Mouse (Mus musculus) cerebellum, adult 8-10 months (tissue): Measurements from ENCODE around the gene Gne.

Experiments used
- DNase-seq: peaks from one replicate; pipeline ENCODE4 v3.0.0; 2022

The Gne gene

DNA sequence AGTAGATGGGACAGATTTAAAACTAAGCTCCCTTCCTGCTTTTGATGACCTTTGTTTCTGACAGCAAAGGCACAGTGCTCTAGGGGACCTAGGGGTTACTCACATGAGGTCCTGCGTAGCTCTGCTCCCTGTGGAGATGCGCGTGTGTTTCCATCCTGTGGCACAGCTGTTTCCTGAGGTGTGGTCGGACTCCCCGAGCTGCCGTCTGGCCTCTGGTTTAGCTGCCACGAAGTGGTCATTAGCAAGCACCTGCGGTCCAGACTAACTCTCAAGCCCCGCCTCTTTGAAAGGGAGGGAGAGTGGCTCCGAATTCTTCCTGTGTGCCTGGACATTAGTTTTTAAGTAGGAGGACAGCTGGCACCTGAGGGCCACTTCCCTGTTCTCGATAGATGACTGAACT lies at the start of gene Gne:
Gene Gne, minus strand, starts transcription at position 233 of the 400 bp plus-strand sequence.
- no peak for DNase-seq

DNA sequence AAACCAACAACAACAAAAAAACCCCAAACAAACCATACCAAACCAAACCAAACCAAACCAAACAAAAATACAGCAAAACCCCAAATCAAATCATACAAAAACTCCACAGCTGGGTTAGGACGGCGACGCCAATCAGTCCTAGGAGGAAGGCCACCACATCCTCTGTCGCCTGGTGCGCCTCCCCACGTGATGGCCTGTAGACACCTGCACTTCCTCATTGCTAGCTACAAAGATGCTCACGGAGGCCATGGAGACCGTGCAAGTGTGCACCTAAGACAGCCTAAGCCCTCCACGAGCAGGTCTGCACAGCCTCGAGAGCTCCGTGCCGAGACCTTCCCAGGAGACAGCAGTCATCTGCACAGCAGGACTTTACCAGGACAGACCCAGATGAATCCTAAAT lies 42.8 kb upstream of the Gne start:
- no peak for DNase-seq

DNA sequence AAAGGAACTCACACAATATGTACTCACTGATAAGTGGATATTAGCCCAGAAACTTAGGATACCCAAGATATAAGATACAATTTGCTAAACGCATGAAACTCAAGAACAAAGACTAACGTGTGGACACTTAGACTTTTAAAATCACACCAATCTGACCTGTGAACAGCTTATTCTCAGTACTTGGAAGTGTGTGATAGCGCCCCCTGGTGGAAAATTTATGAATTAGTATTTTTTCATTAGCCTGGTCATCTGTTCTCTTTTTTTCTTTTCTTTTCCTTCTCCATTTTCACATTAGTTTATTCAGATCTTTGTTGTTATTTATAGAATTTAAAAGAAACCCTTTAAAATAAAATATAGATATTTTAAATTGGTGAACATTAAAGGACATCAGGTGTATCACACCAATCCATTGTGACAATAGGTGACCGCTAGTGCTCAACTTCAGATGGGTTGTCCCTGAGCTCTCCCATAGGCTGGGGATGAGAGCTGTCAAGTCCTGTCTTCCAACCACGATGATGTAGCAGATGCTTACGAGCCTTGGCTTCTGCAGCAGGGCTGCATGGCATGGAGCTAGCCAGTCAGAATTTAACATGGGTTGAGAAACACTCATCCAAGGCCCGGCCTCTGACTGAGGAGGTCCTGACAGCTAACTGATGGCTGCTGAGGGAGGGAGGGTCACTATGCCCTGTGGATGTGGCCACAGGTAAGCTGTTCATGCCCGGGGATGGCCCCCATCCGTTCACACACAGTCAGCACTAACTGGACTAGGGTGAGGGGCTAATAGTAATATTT lies 35.6 kb upstream of the Gne start:
- DNase-seq = peak; percentile 41

DNA sequence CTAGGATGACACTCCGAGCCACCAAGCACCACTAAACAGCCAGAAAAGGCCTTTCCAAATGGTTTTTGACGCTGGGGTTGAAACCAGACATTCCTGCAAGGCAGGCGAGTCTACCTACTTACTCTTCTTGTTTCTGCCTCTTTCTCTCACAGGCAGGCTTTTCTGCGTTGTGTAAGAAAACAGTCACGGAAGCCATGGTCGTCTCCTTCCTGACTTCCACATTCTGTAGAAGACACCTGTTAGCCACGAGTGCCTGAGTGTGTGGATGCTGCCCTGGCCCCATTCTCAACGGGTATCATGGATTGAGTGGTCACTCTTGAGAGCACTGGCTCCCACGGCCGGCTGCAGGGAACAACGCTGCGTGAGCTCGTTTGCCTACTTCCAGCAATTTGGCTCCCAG lies 31.1 kb upstream of the Gne start:
- no peak for DNase-seq

DNA sequence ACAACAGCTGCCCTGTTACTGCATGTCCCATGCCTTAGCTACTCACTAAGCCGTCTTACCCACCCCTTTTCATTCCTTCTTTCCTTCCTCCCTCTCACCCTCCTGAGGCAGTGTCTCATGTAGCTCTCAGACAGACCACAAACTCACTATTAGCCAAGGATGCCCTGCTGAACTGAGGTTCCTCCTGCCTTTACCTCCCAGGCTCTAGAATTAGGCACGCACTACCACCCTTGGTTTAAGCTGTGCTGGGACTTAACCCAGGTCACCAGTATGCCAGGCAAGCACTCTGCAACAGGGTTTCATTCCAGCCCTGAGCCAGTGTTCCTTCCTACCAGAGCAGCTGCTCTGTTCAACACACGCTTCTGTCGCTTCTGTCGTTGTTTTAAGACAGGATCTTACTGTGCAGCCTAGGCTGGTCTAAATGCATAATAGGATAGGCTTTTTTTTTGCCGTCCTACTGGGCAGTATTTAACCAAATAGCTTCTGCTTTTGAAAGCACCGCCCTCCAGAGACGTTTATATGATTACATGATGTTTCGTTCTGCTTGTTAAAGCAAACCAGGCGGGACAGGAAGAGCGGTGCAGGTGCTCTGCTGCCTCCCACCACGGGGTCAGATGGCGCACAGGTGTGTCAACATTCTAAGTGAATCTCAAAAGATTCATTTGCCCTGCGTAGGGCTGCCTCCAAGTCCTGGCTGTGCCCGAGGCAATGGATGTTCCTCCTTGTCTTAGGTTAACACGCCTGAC lies 29.6 kb upstream of the Gne start:
- DNase-seq = no peak

DNA sequence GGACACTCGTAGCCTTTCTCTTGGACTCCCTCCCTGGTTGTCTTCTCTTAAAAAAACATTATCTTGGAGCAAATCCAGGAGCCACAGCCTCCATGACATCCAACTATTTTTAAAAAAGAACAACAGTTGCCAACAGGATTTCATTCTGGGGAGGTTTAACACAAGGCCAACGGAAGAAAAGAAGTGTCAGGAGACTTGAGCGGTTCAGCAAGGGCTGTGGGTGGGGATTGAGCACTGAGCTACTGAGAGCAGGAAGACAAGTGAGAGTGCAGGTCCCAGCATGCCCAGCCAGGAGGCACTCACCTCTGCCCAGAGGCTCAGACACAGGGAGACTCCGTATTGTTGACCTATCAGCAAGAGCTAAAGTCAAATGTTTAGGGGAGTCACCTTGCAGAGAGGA lies 28.8 kb upstream of the Gne start:
- DNase-seq = no peak

DNA sequence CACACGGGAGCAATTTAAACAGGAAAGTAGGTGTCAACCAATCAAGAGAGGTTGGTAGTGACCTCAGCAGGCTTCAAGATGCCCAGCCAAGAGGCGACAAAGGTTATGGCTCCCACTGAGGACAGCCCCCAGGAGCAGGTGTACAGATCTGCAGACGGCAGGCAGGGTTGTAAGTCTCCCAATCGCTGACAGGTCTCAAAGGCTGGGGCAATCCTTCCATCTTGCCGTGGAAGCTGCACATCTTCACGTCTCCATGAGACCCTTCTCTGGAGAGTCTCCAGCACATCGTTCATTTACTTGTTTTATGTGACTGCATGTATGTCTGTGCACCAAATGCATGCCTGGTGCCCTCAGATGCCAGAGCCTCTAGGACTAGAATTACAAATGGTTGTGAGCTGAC lies 26.8 kb upstream of the Gne start:
- DNase-seq = no peak

DNA sequence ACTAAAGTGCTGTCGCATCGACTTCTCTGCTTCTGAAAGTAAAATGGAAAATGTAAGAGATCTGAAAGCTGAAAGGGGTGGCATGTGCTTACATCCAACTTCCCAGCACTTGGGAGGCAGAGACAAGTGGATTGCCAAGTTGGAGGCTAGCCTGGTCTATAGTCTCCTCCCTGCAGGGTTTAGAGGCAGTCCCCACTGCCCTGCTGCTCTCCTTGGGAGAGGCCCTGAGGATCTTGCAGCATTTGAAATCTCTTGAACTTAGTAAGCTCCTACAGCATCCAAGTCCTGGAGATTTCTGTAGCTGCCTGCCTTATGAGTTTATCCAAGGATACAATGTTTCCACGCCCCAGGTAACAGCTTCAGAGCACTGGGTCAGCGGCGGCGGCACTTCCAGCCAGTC lies 24.3 kb upstream of the Gne start:
- DNase-seq = no peak

DNA sequence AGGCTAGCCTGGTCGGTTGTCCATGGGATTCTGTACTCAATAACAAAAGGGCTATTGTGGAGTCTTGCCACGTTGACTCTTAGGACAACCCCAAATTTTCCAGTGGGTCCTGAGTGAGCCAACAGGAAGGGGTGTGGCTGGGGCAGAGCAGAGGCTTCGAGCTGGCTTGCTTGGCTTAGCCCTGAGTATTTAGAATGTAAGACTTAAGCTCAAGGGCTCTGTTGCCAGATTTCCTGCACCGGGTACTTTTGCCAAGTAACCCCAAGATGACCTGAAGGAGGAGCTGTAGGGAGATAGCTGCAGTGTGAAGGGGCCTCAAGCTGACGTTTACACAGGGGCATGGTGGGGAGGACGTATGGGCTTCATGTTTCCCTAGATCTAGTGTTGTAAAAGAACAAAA lies 23.4 kb upstream of the Gne start:
- DNase-seq = no peak

DNA sequence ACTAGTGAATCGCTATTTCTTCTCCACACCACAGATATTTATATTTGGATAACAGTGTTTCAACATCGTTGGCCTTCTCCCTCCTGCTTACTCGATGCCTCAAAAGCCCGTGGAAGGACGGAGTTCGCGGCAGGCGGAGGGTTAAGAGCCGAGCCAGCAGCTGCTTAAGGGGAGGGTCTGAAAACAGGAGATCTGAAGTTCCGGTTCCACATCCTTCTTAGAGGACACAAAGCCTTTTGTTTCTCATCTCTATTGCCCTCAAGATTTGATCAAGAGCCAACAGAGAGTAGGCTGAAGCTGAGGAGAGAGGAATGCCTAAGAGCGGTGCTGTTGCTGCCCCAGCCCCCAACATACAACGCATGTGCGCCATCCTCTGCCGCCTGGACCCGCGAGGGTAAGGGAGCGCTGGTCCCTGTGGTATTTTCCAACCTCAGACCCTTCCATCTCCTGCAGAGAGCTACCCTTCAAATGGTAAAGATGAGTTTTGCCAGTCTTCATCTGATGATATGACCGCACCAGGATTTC lies 22.4 kb upstream of the Gne start:
- DNase-seq = no peak

DNA sequence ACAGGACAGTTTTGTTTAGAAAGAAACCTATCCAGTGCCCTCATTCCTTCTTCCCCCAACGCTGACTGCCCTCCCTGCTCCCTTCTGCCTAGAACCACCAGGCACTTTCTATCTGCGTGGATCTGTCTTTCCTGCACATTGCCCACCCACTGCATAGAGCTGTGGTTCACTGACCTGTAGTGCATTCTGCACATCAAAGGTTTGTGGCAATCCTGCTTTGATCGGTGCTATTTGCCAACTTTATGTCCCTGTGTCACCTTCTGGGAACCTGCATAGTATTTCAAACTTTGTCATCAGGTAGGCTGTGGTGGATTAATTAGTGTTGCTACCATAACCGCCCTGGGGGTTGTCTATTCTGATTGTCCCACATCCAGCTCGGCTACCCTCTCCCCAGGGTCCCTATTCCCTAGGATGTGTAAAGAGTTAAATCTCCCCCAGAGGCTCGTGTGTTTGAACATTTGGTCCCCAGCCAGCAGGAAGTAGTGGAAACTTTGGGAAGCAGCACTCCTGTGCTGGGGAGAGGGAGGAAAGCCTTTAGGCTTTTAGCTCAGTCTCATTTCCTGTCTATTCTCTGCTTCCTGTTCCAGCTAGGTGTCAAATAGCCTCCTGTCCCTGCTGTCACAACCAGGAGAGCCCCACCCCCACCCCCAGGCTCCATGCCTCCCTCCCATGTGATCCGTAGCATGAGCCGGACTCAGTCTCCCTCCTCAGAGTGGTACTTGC lies 20.4 kb upstream of the Gne start:
- DNase-seq = no peak

DNA sequence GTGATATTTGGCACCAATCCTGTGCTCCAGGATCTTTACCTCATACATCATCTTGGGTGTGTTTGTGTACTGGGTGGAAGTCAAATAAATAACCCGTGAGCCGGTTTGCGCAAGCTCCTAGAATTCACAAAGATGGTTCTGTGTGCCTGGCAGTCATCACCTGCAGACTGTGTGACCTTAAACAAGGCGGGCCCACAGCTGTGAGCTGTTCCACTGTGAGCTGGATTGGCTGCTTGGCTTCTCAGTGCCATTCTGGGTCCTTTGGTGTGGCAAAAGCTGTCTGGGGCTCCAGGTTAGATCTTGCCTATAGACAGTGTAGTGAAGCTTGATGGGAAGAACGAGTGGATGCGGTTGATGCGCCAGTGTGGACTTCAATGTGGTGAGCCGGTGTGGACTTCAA lies 19.6 kb upstream of the Gne start:
- no peak for DNase-seq

DNA sequence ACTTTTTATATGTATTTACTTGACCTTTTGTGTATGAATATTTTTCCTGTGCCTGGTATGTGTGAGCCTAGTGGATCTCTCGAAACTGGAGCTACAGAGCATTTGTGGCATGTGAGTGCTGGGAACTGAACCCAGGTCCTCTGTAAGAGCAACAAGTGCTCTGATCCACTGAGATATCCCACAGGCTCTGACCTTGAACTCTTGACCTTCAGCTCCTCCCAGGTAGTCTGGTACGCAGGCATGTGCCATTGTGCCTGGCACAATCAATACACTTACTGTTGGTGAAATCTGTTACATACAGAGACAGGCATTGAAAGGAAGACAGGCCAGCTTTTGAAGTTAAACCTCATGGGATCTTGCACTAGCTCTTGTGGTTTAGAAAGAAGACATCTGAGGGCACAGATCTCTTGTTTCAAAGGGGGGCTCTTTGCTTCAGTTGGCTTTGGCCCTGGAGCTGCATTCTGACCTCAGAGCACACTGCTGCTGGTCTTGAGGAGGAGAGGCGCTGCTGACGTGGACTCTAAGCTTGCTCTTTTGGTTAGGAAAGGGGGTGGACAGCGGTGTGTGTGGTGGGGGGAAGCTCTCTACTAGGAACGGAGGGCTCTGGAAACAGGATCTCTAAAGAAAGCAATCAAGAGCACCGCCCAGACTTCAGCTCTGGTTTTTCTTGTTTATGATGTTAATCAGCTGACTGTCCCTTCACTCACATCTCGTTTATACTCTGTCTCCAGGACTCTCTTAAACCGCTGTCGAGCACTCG lies 13.8 kb upstream of the Gne start:
- no peak for DNase-seq

DNA sequence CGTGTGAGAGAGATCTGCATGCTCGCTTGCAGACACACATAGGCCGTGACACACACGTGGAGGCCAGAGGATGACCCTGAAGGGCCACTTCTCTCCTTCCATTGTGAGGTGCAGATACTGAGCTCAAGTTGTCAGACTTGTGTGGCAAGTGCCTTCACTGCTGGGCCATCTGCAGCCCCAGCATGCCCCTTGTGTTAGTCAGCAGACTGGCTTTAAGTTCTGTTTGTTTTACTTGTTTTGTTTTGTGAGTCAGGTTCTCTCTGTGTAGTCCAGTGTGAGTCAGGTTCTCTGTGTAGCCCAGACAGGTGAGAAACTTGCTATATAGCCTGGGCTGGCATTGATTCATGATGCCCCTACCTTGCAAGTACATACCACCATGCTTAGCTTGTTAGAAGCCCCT lies 10.5 kb upstream of the Gne start:
- no peak for DNase-seq

DNA sequence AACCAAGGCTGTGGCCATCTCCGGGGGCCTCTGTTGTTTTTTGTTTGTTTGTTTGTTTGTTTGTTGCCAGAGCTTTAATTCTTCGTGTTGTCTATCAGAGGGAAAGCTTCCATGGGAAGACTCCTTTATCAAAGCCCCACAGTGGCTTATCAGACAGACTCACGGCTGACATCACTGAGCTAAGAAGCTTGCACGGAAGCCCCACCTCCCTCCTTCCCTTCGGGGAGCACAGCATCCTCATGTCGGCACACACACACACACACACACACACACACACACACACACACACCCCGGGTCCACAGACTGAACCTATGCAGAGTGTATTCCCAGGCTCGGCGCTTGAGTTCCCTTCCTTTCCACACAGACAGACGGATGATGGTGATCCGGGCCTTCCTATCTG lies 8.4 kb upstream of the Gne start:
- no peak for DNase-seq

DNA sequence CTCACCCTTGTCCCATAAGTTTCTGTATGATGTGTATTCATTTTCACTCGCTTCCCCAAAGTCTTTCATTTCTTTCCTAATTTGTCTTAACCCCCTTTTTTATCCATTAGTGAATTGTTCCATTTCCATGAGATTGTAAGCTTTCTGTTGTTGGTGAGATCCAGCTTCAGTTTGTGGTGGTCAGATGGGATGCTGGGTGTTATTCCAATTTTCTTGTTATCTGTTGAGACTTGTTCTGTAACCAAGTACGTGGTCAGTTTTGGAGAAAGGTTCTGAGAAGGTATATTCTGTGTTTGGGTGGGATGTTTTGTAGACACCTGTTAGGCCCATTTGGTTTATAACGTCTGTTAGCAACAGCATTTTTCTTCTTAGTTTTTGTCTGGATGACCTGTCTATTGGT lies 1.6 kb upstream of the Gne start:
- no peak for DNase-seq

DNA sequence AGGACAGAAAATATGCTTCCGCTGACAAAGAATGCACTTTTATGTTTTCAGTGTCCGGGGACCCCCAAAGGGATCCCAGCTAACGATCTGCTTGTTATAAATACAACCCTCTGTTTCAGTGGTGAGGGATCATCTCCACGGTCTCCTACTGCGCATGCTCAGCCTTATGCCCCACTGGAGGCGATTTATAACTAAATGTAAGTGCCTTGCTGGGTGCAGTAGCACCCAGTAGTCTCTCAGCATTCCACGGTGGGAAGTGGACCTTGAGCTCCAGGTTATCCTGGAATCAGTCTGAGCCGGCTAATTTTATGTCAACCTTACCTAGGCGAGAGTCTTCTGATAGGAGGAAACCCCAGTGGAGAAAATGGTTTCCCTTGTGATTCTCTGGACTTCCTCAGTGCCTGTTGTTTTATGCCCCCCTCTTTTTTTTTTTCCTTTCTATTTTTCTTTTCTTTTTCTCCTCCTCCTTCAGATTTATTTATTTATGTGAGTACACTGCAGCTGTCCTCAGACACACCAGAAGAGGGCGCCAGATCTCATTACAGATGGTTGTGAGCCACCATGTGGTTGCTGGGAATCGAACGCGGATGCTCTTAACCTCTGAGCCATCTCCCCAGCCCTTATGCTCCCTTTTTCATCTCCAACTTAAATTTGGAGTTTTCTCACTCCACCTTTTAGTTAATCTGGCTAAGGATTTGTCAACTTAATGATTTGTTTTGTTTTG lies 787 bp upstream of the Gne start:
- no peak for DNase-seq

DNA sequence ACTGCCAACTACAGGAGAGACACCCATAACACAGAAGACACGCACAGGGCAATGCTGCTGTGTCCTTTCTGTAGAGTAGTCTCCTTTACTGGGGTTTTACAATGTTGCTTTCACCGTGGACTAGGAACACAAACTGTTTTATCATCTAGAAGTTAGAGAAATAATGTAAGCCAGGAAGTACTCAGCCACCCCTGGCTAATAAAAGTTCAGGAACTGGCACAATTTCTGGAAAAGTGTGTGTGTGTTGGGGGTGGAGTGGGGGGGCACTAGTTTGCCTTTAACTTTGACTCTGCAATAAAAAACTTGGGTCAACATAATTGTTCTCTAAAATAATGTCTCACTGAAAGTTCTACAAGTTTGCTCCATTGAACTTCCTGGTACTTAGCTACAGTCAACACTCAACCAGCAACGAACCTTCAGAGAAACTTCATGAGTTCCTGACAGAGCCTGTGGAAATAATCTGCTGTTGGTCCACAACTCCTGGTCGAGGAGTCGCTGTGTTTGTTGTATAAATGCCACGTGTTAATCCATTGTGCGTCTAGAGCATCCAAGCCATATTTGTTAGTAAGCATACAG lies 5.5 kb downstream of the Gne start:
- DNase-seq = no peak

DNA sequence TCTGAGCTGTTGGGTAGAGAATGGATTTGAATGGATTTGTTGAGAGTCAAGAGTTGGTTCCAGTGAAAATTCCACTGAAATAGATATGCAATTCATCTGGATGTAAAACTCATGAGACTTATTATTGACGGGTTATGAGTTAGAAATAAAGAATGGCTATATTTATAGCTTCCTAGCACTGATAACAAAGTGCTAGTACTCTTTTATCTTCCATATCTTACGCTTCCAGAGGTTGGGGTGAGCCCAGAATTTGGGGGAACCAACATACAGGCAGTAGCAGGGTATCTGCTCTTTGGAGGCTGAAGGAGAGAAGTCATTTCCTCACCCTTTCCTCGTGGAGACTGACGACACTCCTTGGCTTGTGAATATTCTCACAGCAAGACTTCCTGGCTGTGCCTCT lies 9.6 kb downstream of the Gne start:
- no peak for DNase-seq

DNA sequence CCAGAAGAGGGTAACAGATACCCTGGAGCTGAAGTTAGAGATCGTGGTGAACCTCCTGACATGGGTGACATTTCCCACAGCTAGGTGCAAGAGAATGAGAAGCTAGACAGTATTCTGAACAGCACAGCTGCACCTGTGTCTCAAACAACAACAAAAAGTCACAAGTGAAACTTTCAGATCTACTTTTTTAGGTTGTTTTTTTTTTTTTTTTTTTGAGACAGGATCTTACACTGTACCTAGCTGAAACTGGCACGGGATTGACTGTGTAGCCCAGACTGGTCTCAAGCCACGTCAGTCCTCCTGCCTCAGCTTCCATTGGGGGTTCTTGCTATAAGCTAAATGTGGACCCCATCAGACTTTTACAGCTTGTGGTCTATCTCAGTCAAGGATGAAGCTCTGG lies 10.2 kb downstream of the Gne start:
- DNase-seq = no peak

DNA sequence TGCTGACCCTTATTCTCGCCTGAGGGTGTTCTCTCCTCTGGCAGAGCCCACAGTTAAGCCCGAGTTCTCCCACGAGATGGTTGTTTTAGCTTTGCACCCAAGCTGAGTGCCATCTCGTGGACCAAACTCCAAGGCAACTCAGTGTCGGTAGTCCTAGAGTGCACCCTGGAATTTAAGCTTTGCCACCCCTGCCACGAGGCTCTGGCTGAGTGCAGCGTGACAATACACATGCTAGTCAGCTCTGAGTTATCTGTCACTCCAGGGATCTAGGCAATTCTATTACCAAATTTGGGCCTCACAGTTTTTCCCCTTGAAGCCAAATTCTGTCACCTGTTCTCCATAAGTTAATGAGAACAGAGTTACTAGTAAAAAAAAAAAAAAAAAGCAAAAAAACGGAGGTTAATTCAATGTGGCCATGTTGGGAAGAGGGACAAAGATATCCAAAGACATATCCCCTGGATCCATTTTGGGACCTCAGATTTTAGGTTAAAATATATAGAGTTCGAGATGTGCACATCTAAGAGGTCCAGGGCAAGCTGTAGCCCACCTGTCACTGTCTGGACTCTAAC lies 11.0 kb downstream of the Gne start:
- no peak for DNase-seq
